Mouse (Mus musculus) stomach, postnatal 0 days (tissue): ENCODE results near the gene Adgra3. TPM values are rescaled to one million over a fixed set of nuclear protein-coding genes. Genes with fewer than 3 reads are reported as not detected.

ENCODE experiments used
- ATAC-seq: fragments of 200-750 bp; cut with Nextera tagmentation; 2 replicates; pipeline ENCODE4 v1.8.0; 2017; ENCODE audit not compliant: low FRiP score, low TSS enrichment
- DNase-seq: peaks from one replicate; pipeline ENCODE4 v3.0.0-alpha.2; 2016; ENCODE audit warnings: low spot score
- H3K27ac ChIP-seq: fragments of 300-500 bp; sonication (generic); replicated peaks from 2 replicates; pipeline ENCODE4 v1.5.1; 2014; ENCODE audit warnings: mild to moderate bottlenecking, control low read depth
- H3K27me3 ChIP-seq: fragments of 300-500 bp; sonication (generic); 2 replicates; pipeline ENCODE4 v1.6.1; 2014; ENCODE audit warnings: low read length; ENCODE audit not compliant: control insufficient read depth, insufficient read depth
- H3K36me3 ChIP-seq: fragments of 300-500 bp; sonication (generic); 2 replicates; pipeline ENCODE4 v1.6.1; 2014; ENCODE audit warnings: low read length, mixed read lengths; ENCODE audit not compliant: control insufficient read depth, insufficient read depth
- H3K4me1 ChIP-seq: fragments of 300-500 bp; sonication (generic); replicated peaks from 2 replicates; pipeline ENCODE4 v1.6.1; 2014; ENCODE audit warnings: antibody characterized with exemption; ENCODE audit not compliant: control insufficient read depth, insufficient read depth
- H3K4me2 ChIP-seq: fragments of 300-500 bp; sonication (generic); replicated peaks from 2 replicates; pipeline ENCODE4 v1.6.1; 2014; ENCODE audit warnings: low read depth, mild to moderate bottlenecking, control low read depth, moderate library complexity
- H3K4me3 ChIP-seq: fragments of 300-500 bp; sonication (generic); 2 replicates; pipeline ENCODE4 v1.5.1; 2014; ENCODE audit warnings: low read depth, low read length, control low read depth
- H3K9ac ChIP-seq: fragments of 300-500 bp; sonication (generic); 2 replicates; pipeline ENCODE4 v1.6.1; 2014; ENCODE audit warnings: mild to moderate bottlenecking, low read length, control low read depth, mixed read lengths
- H3K9me3 ChIP-seq: fragments of 300-500 bp; sonication (generic); 2 replicates; pipeline ENCODE4 v1.6.1; 2016; ENCODE audit warnings: low read length; ENCODE audit not compliant: control insufficient read depth
- CTCF ChIP-seq: IDR thresholded peaks from 2 replicates; pipeline ENCODE4 v1.5.1; 2016; ENCODE audit warnings: antibody characterized with exemption, low read depth, mild to moderate bottlenecking, moderate library complexity
- EP300 ChIP-seq: optimal IDR thresholded peaks from 2 replicates; pipeline ENCODE3; 2016; ENCODE audit warnings: antibody characterized with exemption
- WGBS: fragments of 180-500 bp; shearing (Covaris S2); extraction: QIAGEN DNeasy Blood & Tissue Kit; methylation state at CpG from one replicate; pipeline ENCODE4 v1.1.7; 2014; 5-methylcytosine and 5-hydroxymethylcytosine counted together
- polyA plus RNA-seq: library from polyadenylated mRNA; unstranded; fragments of >200 nt; fragmentation: Nextera tagmentation; extraction: Ambion mirVana; gene quantifications from 2 replicates; pipeline ENCODE4 v1.2.1, GENCODE M21; 2015

The Adgra3 gene
- polyA plus RNA-seq, 1 experiment from 2014 or later: 7.1 TPM

DNA sequence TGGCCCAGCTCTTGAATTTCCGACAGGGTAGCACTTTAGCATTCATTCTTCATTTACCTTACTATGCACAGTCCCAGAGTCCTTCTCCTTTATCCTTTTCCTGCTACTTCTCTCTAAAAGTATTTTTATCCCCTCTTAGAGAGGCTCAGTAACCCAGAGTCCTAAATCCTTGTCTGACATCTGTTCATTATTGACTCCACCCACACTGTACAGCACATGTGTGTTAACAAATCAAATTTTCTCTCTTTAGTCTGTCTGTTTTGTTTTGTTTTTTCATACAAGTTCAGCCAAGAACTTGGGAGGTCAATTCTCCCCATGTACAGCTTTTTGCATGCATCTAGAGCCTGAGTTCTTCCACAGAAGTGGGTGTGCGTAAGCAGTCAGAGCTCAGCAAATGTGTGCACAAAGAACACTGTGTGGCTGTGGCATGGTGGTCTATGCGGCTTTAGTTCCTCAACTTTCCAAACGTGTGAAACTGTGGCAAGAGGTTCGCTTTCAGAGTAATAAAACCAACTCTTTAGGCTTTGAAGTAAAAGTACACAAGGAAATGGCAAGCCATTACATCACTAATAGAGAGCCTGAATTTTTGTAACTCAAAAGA is 42.7 kb downstream of the Adgra3 start:
- Histone ChIP-seq H3K9me3 (no peaks in the 10 kb centered on the region), H3K4me1 (no peaks in the 10 kb centered on the region), H3K4me3 (no peak overlapping the region), H3K9ac (no peak overlapping the region), H3K4me2 (no peak overlapping the region), H3K27ac (no peak overlapping the region), H3K27me3 (no peaks in the 10 kb centered on the region), H3K36me3 (no peaks in the 10 kb centered on the region)
- TF ChIP-seq EP300: no peak
- TF ChIP-seq CTCF: no peak
- ATAC-seq (no peak), DNase-seq (no peak)
- WGBS: 68% methylated on average over 5 of the region's 5 CpGs

DNA sequence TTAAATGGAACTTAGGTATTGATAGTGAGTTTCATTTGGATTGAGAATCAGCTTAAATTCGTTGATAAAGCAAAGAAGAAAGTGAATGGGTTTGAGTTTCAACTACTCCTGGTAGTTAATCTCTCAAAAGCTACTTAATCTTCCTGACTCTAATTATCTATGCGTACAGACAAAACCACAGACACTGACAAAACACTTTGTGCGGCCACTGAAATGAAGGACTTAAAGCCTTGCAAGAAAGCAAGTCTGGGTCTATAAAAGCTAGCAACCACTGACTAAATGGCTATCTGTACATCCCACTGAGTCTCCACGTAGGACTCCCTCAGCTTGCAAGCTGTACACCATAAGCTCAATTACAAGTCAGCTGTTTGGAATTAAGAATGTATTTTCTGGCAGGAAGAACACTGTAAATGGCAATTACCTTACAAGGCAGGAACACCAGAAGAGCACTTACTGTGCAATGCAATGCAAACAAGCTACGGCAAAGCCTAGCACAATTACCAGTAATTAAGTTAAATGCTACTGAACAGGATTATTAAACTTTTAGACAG is 43.6 kb downstream of the Adgra3 start:
- 64% methylated on average over 5 of the region's 5 CpGs for WGBS
- H3K4me3 ChIP-seq: no peak overlapping the region
- H3K27ac ChIP-seq: no peak overlapping the region
- H3K4me1 ChIP-seq: no peaks in the 10 kb centered on the region
- no peak for DNase-seq
- H3K9ac ChIP-seq: no peak overlapping the region
- no peaks in the 10 kb centered on the region for H3K36me3 ChIP-seq
- ATAC-seq: no peak
- H3K27me3 ChIP-seq: no peaks in the 10 kb centered on the region
- H3K9me3 ChIP-seq: no peaks in the 10 kb centered on the region
- no peak overlapping the region for H3K4me2 ChIP-seq
- TF ChIP-seq CTCF (no peak), EP300 (no peak)

DNA sequence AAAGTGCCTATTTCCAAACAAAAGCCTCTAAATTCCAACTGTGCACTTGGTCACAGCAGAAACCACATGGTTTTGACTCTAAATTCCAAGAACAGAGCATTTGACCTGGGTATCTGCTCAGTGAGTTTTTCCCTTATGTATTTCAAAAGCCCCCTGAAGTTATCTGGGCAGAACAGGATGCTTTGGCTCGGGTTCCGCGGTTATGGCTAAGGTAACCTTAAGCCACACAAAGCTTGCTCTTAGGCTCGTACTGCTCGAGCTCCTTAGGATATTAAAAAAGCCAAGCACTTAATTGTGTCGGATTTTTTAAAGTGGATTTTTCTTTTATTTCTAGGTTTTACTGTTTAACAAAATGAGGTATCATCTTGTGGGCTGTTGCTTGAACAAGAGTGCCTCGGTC is 44.1 kb downstream of the Adgra3 start:
- H3K4me1 ChIP-seq: no peaks in the 10 kb centered on the region
- WGBS: 81% methylated on average over 7 of the region's 7 CpGs
- TF ChIP-seq EP300: no peak
- TF ChIP-seq CTCF: no peak
- H3K36me3 ChIP-seq: no peaks in the 10 kb centered on the region
- H3K27ac ChIP-seq: no peak overlapping the region
- H3K4me2 ChIP-seq: no peak overlapping the region
- H3K9me3 ChIP-seq: no peaks in the 10 kb centered on the region
- no peak overlapping the region for H3K4me3 ChIP-seq
- no peak overlapping the region for H3K9ac ChIP-seq
- DNase-seq (no peak), ATAC-seq (no peak)
- no peaks in the 10 kb centered on the region for H3K27me3 ChIP-seq

DNA sequence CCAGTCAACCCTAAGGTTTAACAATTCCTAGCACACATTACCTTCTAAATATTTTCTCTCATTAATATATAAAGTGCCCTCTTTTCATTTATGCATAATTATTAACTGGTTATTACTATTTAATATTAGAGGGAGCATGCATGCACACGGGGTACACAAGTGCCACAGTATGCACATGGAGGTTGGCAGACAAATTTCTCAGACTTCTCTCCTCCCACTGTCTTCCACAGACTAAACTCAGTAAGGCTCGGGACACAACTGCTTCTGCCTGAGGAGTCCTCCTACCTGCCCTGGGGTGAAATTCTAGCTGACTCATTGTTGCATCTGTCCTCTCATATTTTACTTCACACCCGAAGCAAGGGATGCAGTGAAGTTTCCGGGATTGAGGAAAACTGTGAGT is 44.8 kb downstream of the Adgra3 start:
- ATAC-seq: no peak
- Histone ChIP-seq H3K4me2 (no peak overlapping the region), H3K36me3 (no peaks in the 10 kb centered on the region), H3K27ac (no peak overlapping the region), H3K4me3 (no peak overlapping the region), H3K4me1 (no peaks in the 10 kb centered on the region), H3K9ac (no peak overlapping the region), H3K27me3 (no peaks in the 10 kb centered on the region), H3K9me3 (no peaks in the 10 kb centered on the region)
- 71% methylated on average over 4 of the region's 4 CpGs for WGBS
- no peak for DNase-seq
- no peak for TF ChIP-seq CTCF
- TF ChIP-seq EP300: no peak

DNA sequence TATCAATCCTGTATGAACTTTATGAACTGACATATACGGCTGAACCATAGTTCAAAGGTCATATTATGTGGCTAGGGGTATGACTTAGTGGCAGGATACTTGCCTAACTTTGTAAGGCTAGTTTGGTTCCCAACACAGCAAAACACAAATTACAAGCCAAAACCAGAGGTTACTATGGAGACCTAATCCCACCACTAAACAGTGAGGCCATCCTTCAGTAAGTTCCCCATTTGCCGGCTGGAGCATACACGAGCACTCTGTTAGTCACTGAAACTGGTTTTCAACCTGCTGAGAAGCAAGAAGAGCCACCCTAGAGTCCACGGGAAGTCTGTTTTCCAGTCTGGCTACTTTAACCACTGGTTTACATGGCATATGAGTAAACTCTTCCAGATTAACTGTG is 50.0 kb downstream of the Adgra3 start:
- no peaks in the 10 kb centered on the region for H3K9me3 ChIP-seq
- no peak for ATAC-seq
- 48% methylated on average over 4 of the region's 4 CpGs for WGBS

GRCm38 (mm10) chr5:50006915-50007658 is 51.7 kb downstream of the Adgra3 start:
- no peak overlapping the region for H3K4me3 ChIP-seq
- no peak overlapping the region for H3K27ac ChIP-seq
- no peaks in the 10 kb centered on the region for H3K9me3 ChIP-seq
- no peak overlapping the region for H3K9ac ChIP-seq
- no peak for TF ChIP-seq CTCF
- TF ChIP-seq EP300: no peak
- no peak for DNase-seq
- ATAC-seq: peak; percentile 32; the same call in 1 of the 2 replicates
- no peaks in the 10 kb centered on the region for H3K4me1 ChIP-seq
- H3K27me3 ChIP-seq: no peaks in the 10 kb centered on the region
- 74% methylated on average over 9 of the region's 9 CpGs for WGBS
- H3K4me2 ChIP-seq: no peak overlapping the region
- H3K36me3 ChIP-seq: no peaks in the 10 kb centered on the region

More for the DNA sequence above, 50.0 kb downstream of the Adgra3 start:
- no peak for DNase-seq
- H3K36me3 ChIP-seq: no peaks in the 10 kb centered on the region
- TF ChIP-seq EP300 (no peak), CTCF (no peak)
- H3K27me3 ChIP-seq: no peaks in the 10 kb centered on the region
- H3K27ac ChIP-seq: no peak overlapping the region
- no peak overlapping the region for H3K4me2 ChIP-seq
- H3K4me1 ChIP-seq: no peaks in the 10 kb centered on the region
- H3K4me3 ChIP-seq: no peak overlapping the region
- H3K9ac ChIP-seq: no peak overlapping the region
